Mouse (Mus musculus) thymus, adult 18-20 months (tissue): ENCODE data around the gene Tspoap1.

Source experiments
- DNase-seq, 2 experiments: peaks; one replicate each; pipeline ENCODE4 v3.0.0; 2022; ENCODE audit warnings: mixed read lengths in 2 of 2

Tspoap1 gene

DNA sequence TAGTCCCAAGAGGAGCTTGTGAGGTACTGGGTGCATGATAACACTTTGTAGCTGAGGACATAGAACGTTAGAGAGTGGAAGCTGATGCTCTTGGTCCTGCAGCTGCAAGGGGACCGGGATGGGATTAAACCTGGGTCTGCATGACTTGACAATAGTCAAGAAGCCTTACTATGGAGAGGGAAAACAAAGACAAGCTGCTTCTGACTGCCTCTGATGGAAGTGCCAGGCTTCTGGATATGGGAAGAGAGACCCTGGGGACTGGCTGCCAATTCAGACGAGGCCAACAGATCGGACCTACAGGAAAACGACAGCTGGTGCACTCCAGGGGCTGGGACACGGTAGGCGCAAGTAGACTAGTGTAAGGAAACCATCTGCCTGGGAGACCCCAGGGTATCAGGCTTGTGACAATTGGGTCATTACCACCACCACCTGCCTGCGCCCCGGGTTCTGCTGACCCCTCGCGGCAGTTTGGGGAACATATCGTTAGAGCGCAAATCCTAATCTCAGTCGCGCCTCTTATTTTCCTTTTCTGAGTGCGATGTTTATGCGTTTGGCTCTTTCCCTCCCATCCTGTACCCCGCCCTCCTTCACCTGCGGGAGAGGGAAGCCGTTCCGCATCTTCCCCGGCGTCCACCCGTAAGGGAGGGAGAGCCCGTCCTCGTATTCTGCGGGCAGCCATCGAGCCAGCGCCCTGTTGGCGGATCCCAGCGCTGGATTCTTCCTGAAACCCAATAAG lies 56.5 kb downstream of the Tspoap1 start:
- no peak for DNase-seq

DNA sequence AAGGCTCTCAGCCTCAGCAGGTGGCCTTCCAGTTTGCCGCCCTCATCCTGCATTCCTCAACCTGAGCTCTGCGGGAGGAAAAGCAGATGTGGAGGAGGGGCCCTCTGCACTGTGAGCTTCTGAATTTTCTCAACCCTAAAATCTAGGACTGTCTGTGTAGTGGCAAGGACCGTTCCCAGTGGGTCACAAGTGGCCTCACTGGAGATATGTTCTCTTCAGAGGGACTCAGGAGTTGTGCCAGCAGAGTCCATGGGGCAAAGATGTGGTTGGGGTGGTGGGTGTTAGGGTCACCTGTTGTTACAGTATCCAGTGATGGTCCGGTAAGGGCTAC lies 57.1 kb downstream of the Tspoap1 start:
- DNase-seq: no peak

DNA sequence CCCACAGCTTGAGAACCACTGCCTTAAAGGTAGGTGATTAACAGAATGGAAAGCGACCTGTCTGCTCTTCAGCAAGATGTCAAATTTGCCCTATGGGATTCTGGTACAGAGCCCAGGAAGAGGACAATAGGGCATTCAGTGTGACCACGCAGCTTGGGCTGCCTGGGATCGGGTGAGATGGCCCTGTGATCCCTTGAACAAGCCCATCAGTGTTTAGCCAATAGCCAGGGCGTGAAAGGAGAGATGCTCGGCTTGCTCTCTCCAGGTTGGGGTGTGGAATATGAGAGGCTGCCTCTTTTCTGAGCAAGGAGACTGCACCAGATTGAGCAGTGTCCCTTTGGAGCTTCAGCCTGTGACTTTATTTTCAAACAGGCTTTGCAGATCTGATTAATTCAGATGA lies 61.2 kb downstream of the Tspoap1 start:
- no peak for DNase-seq

DNA sequence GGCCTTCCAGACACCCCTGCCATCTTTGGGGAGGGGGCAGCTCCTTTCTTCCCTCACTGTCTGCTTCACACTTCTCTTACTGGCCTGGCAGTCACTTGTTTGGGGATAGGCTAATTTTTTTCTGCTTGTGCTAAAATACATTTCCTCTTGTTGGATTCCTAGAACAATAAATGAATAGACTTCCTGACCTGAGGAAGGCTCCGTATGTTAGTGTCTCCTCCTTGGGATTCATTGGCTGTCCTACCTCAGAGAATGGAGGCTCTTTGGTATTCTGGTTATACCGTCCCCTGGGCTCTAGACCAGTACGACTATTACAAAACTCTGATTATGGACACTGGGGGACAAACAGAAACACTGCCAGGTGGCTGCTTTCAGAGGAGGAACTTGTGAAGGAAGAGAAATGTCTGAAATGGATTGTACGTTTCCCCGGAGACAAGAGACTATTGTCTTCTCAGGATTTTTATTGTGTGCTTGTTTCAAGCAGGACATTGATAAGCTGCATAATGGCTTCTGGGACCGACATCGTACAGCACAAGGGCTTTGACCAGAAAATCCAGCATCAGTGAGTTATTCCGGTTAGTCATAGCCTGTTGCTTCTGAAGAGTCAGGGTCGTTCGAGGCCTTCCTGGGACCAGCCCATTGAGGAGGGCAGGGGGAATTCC lies 68.0 kb downstream of the Tspoap1 start, which contains the start of gene Lpo:
Gene Lpo (minus strand): TSS at position 51 of the 662 bp plus-strand sequence.
- no peak for DNase-seq
